Mouse (Mus musculus): ENCODE results near the gene Best2.

The Best2 gene

GRCm38 (mm10) chr8:85014431-85014830 is at the start of gene Best2:
Best2 (minus strand) TSS chr8:85014531.
- DNase-seq (ENCODE audit: low read depth): no peak

- no peak for DNase-seq (ENCODE audit: low read depth)
Measured at GRCm38 (mm10) chr8:85062603-85063002, 48.3 kb upstream of the Best2 start.

- peak; percentile 92 for DNase-seq (ENCODE audit: low read depth)
Measured at GRCm38 (mm10) chr8:85059879-85060616, 45.7 kb upstream of the Best2 start, which contains the start of gene Fbxw9. Fbxw9 (plus strand) TSS chr8:85060055.

GRCm38 (mm10) chr8:85057367-85057766 is 43.0 kb upstream of the Best2 start:
- DNase-seq (ENCODE audit: low read depth): no peak

GRCm38 (mm10) chr8:85043619-85044018 is 29.3 kb upstream of the Best2 start:
- DNase-seq (ENCODE audit: low read depth): no peak

- DNase-seq (ENCODE audit: low read depth): peak; percentile 57
Measured at GRCm38 (mm10) chr8:85037681-85038531, 23.6 kb upstream of the Best2 start.

GRCm38 (mm10) chr8:85037366-85037680 is 23.0 kb upstream of the Best2 start:
- no peak for DNase-seq (ENCODE audit: low read depth)

GRCm38 (mm10) chr8:85036718-85037365 is 22.5 kb upstream of the Best2 start, which contains the start of gene Tnpo2:
Tnpo2 (plus strand) TSS chr8:85036915.
- DNase-seq (ENCODE audit: low read depth): peak; percentile 94

- no peak for DNase-seq (ENCODE audit: low read depth)
Measured at GRCm38 (mm10) chr8:85036381-85036717, 22.0 kb upstream of the Best2 start.

- DNase-seq (ENCODE audit: low read depth): peak; percentile 62
Measured at GRCm38 (mm10) chr8:85035728-85036310, 21.5 kb upstream of the Best2 start.

- DNase-seq (ENCODE audit: low read depth): peak; percentile 41
Measured at GRCm38 (mm10) chr8:85035165-85035727, 20.9 kb upstream of the Best2 start.

- DNase-seq (ENCODE audit: low read depth): peak; percentile 93
Measured at GRCm38 (mm10) chr8:85034764-85035163, 20.4 kb upstream of the Best2 start.

GRCm38 (mm10) chr8:85033867-85034266 is 19.5 kb upstream of the Best2 start:
- no peak for DNase-seq (ENCODE audit: low read depth)

- no peak for DNase-seq (ENCODE audit: low read depth)
Measured at GRCm38 (mm10) chr8:85032622-85033311, 18.4 kb upstream of the Best2 start.

- no peak for DNase-seq (ENCODE audit: low read depth)
Measured at GRCm38 (mm10) chr8:85029271-85029670, 14.9 kb upstream of the Best2 start.

- DNase-seq (ENCODE audit: low read depth): peak; percentile 47
Measured at GRCm38 (mm10) chr8:85027922-85028321, 13.6 kb upstream of the Best2 start.

- no peak for DNase-seq (ENCODE audit: low read depth)
Measured at GRCm38 (mm10) chr8:85027516-85027855, 13.2 kb upstream of the Best2 start.

- DNase-seq (ENCODE audit: low read depth): peak; percentile 93
Measured at GRCm38 (mm10) chr8:85026670-85027515, 12.6 kb upstream of the Best2 start, which contains the start of gene Trir. Trir (plus strand) TSS chr8:85026823.

GRCm38 (mm10) chr8:85025098-85025932 is 11.0 kb upstream of the Best2 start, which contains the start of gene Asna1:
Asna1 (minus strand) TSS chr8:85025281.
- peak; percentile 97 for DNase-seq (ENCODE audit: low read depth)

All from naive thymus-derived CD4-positive, alpha-beta T cell, adult 2 months (primary cell).